Mouse (Mus musculus) ES-E14 (cell line): ENCODE data around the gene Prrt1. TPM values are rescaled to one million over a fixed set of nuclear protein-coding genes. Genes with fewer than 3 reads are reported as not detected.

Source experiments
- DNase-seq: peaks from one replicate; pipeline ENCODE4 v3.0.0-alpha.2; 2013; ENCODE audit warnings: low read depth, low spot score
- H3K27ac ChIP-seq: 2 replicates; pipeline ENCODE4 v1.5.1; 2012; ENCODE audit warnings: low read depth, mild to moderate bottlenecking, low read length, moderate library complexity, mixed read lengths; ENCODE audit not compliant: poor library complexity, insufficient read depth, severe bottlenecking
- H3K36me3 ChIP-seq: 2 replicates; pipeline ENCODE4 v1.6.1; 2012; ENCODE audit warnings: mild to moderate bottlenecking, low read length, moderate library complexity, mixed read lengths; ENCODE audit not compliant: control insufficient read depth, poor library complexity, insufficient read depth, severe bottlenecking
- H3K4me1 ChIP-seq, 2 experiments: fragments of 150-350 bp in 1 of 2; sonication (generic) in 1 of 2; 2 replicates each; pipeline ENCODE4 v1.6.1; 2012; ENCODE audit warnings: low read length in 2 of 2, mild to moderate bottlenecking in 1 of 2, mixed read lengths in 1 of 2; ENCODE audit not compliant: control insufficient read depth in 2 of 2, insufficient read depth in 2 of 2, poor library complexity in 1 of 2
- H3K4me3 ChIP-seq, 2 experiments: fragments of 150-350 bp in 1 of 2; sonication (generic) in 1 of 2; 2 replicates each; pipeline ENCODE4 v1.5.1; 2012; ENCODE audit warnings: low read length in 2 of 2, low read depth in 1 of 2, mild to moderate bottlenecking in 1 of 2, mixed read lengths in 1 of 2; ENCODE audit not compliant: insufficient read depth in 1 of 2, poor library complexity in 1 of 2, severe bottlenecking in 1 of 2
- H3K9ac ChIP-seq: 2 replicates; pipeline ENCODE4 v1.6.1; 2012; ENCODE audit warnings: low read depth, mild to moderate bottlenecking, low read length, mixed read lengths; ENCODE audit not compliant: poor library complexity, insufficient read depth, severe bottlenecking
- H3K9me3 ChIP-seq: fragments of 150-350 bp; sonication (generic); 2 replicates; pipeline ENCODE4 v1.6.1; 2012; ENCODE audit warnings: low read depth, mild to moderate bottlenecking, low read length; ENCODE audit not compliant: control insufficient read depth, insufficient read depth
- CHD2 ChIP-seq: IDR thresholded peaks from 2 replicates; pipeline ENCODE4 v1.6.1; 2014; ENCODE audit warnings: mild to moderate bottlenecking, low read depth, low read length, inconsistent platforms
- HCFC1 ChIP-seq: IDR thresholded peaks from 2 replicates; pipeline ENCODE4 v1.6.1; 2012; ENCODE audit warnings: low read length, inconsistent platforms, borderline replicate concordance; ENCODE audit not compliant: insufficient read depth
- MAFK ChIP-seq: IDR thresholded peaks from 2 replicates; pipeline ENCODE4 v1.6.1; 2014; ENCODE audit warnings: mild to moderate bottlenecking, low read depth, low read length, inconsistent platforms; ENCODE audit not compliant: insufficient read depth
- ZC3H11A ChIP-seq: IDR thresholded peaks from 2 replicates; pipeline ENCODE4 v1.6.1; 2012; ENCODE audit warnings: low read depth, mild to moderate bottlenecking, inconsistent platforms, low read length, borderline replicate concordance
- ZNF384 ChIP-seq: IDR thresholded peaks from 2 replicates; pipeline ENCODE4 v1.6.1; 2012; ENCODE audit warnings: low read depth, low read length, inconsistent platforms
- in situ Hi-C, 2 experiments: fragments of 600-800 bp; cut with MboI; formaldehyde crosslinking; loops; one replicate each; pipeline ENCODE4 v1.15.1; 2025; ENCODE audit warnings: low sequenced_read_pairs in 2 of 2, inconsistent platforms in 1 of 2; ENCODE audit not compliant: unreplicated experiment in 2 of 2
- total RNA-seq: library from RNA; depleted of rRNA; stranded (reverse); fragments of 300-350 nt; gene quantifications from 2 replicates; pipeline ENCODE4 v1.2.3, GENCODE M21; 2012

Gene Prrt1
- total RNA-seq, 1 experiment = 0.13 TPM

DNA sequence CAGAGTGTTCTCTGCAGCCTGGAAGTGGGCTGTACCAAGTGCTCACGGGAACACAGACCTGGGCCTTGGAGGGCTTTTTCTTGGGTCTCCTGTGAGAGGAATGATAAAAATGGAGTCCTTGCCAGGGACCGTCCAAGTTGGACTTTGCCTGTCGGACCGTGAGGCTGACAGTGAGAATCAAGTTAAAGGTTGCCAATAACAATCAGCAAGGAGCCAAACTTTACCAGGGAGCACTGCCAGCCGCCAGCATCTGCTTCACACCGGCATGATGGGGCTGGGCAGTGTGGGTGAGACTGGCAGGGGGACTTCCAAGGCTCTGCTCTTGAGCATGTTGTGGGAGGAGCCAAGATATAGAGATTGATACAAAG lies 46.7 kb downstream of the Prrt1 start:
- H3K4me3 ChIP-seq = no peak overlapping the region
- no peak overlapping the region for H3K27ac ChIP-seq
- no peaks in the 10 kb centered on the region for H3K36me3 ChIP-seq
- DNase-seq = no peak
- H3K4me1 ChIP-seq = peaks cover 0 to 14% of the 10 kb centered on the region in 2 experiments; a peak in 1 of 4 replicates
- H3K9ac ChIP-seq = no peak overlapping the region
- in situ Hi-C loops = no loop called here
- TF ChIP-seq MAFK = no peak
- TF ChIP-seq HCFC1 = no peak
- TF ChIP-seq ZC3H11A = no peak
- no peak for TF ChIP-seq CHD2
- no peak for TF ChIP-seq ZNF384
- H3K9me3 ChIP-seq = no peaks in the 10 kb centered on the region

DNA sequence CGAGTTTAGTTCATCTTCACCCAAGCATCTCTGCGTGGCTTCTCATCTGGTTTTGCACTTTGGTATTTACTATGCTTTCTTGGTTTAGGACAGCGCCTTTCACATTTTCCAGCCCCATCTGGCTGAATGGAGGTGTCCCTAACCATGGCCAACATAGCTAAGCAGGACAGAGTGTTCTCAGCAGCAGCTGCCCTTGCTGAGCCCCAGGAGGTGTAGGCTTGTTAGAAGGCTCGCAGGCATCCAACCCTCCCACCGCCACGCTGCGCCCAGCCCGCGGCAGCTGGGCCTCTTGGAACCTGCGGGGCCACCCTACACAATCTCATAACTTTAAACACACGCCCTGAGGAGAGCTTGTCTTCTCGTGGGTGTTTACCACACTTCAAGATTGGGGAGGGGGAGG lies 47.3 kb downstream of the Prrt1 start:
- H3K4me1 ChIP-seq = peaks cover 0 to 12% of the 10 kb centered on the region in 2 experiments; a peak in 1 of 4 replicates
- H3K36me3 ChIP-seq = no peaks in the 10 kb centered on the region
- H3K9me3 ChIP-seq = no peaks in the 10 kb centered on the region
- in situ Hi-C loops = no loop called here
- DNase-seq = no peak
- no peak overlapping the region for H3K9ac ChIP-seq
- no peak overlapping the region for H3K27ac ChIP-seq
- TF ChIP-seq CHD2 = no peak
- TF ChIP-seq MAFK = no peak
- no peak for TF ChIP-seq ZNF384
- no peak for TF ChIP-seq ZC3H11A
- no peak for TF ChIP-seq HCFC1
- H3K4me3 ChIP-seq = no peak overlapping the region

DNA sequence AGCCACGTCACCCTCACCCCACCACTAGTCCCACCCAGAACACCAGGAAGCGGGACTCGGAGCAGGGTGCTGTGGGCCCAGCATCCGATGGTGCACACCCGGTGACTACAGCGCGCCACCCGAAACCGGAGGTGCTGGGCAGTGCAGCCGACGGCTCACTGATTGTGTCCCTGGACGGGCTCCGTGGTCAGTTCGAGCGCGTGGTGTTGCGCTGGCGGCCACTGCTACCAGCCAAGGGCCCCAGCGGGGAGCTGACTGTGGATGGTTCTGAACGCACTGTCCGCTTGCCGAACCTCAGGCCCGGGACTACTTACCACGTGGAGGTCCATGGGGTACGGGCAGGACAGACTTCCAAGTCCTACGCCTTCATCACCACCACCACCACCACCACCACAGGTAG lies 50.9 kb downstream of the Prrt1 start:
- no peak for DNase-seq

DNA sequence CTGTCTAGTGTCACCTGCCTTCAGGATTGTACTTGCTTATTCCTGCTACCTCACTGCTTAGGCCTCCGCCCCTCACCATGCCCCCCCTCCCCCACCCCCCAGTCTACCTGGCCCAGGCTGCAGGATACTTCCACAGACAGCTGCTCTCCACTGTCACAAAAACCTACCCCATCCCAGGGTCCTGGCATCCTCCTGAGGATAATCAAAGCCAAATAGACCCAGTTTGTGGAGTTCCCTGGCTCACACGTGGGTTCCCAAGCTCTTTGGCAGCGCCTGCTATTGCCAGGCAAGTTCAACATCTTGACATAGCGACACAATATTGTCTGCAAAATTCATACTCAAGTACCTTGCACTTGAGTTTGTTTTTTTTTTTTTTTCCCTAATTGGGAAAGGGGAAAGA lies 51.3 kb downstream of the Prrt1 start:
- Histone ChIP-seq H3K27ac (no peak overlapping the region), H3K9ac (no peak overlapping the region), H3K9me3 (no peaks in the 10 kb centered on the region), H3K4me3 (peak overlapping the region; percentile 48 to 50; a peak in 2 of 4 replicates), H3K36me3 (no peaks in the 10 kb centered on the region), H3K4me1 (peaks cover 0 to 10% of the 10 kb centered on the region in 2 experiments; a peak in 1 of 4 replicates)
- TF ChIP-seq ZC3H11A (no peak), CHD2 (no peak), HCFC1 (no peak), MAFK (no peak), ZNF384 (no peak)
- no peak for DNase-seq
- in situ Hi-C loops = no loop called here

More for the DNA sequence above, 50.9 kb downstream of the Prrt1 start:
- no peaks in the 10 kb centered on the region for H3K36me3 ChIP-seq
- H3K9ac ChIP-seq = no peak overlapping the region
- TF ChIP-seq MAFK = no peak
- no peak for TF ChIP-seq ZNF384
- TF ChIP-seq ZC3H11A = no peak
- TF ChIP-seq HCFC1 = no peak
- no peak for TF ChIP-seq CHD2
- no peak overlapping the region for H3K27ac ChIP-seq
- peaks cover 0 to 8% of the 10 kb centered on the region in 2 experiments; a peak in 1 of 4 replicates for H3K4me1 ChIP-seq
- no peaks in the 10 kb centered on the region for H3K9me3 ChIP-seq
- peak overlapping the region; percentile 48 to 50 for H3K4me3 ChIP-seq
- in situ Hi-C loops = no loop called here
